Mouse (Mus musculus) forebrain, postnatal 0 days (tissue): ENCODE measurements around the gene Pcnx4. TPM values are rescaled to one million over a fixed set of nuclear protein-coding genes. Genes with fewer than 3 reads are reported as not detected.
A peak's percentile ranks its signal among the peaks of the same experiment; 100 is the strongest.

Experiments
- ATAC-seq: fragments of 200-750 bp; cut with Nextera tagmentation; 2 replicates; pipeline ENCODE4 v1.8.0; 2017; ENCODE audit warnings: mild to moderate bottlenecking, moderate library complexity
- DNase-seq: peaks from one replicate; pipeline ENCODE4 v3.0.0-alpha.2; 2015
- H3K27ac ChIP-seq: fragments of 300-500 bp; sonication (generic); 2 replicates; pipeline ENCODE4 v1.5.1; 2014; ENCODE audit warnings: low read depth, mild to moderate bottlenecking, antibody characterized with exemption, low read length, moderate library complexity, mixed read lengths
- H3K27me3 ChIP-seq: fragments of 300-500 bp; sonication (generic); 2 replicates; pipeline ENCODE4 v1.6.1; 2014; ENCODE audit warnings: mild to moderate bottlenecking, low read length, mixed read lengths; ENCODE audit not compliant: insufficient read depth
- H3K36me3 ChIP-seq: fragments of 300-500 bp; sonication (generic); 2 replicates; pipeline ENCODE4 v1.6.1; 2014; ENCODE audit warnings: mild to moderate bottlenecking, moderate library complexity; ENCODE audit not compliant: insufficient read depth
- H3K4me1 ChIP-seq: fragments of 300-500 bp; sonication (generic); 2 replicates; pipeline ENCODE4 v1.6.1; 2014; ENCODE audit warnings: antibody characterized with exemption; ENCODE audit not compliant: insufficient read depth
- H3K4me2 ChIP-seq: fragments of 300-500 bp; sonication (generic); 2 replicates; pipeline ENCODE4 v1.6.1; 2014; ENCODE audit warnings: low read depth, mild to moderate bottlenecking, moderate library complexity
- H3K4me3 ChIP-seq: fragments of 300-500 bp; sonication (generic); 2 replicates; pipeline ENCODE4 v1.5.1; 2014; ENCODE audit warnings: low read depth, low read length, mixed read lengths
- H3K9ac ChIP-seq: fragments of 300-500 bp; sonication (generic); 2 replicates; pipeline ENCODE4 v1.6.1; 2014; ENCODE audit warnings: mild to moderate bottlenecking
- H3K9me3 ChIP-seq: fragments of 300-500 bp; sonication (generic); 2 replicates; pipeline ENCODE4 v1.6.1; 2016; ENCODE audit warnings: low read length
- CTCF ChIP-seq: sonication (generic); IDR thresholded peaks from 2 replicates; pipeline ENCODE4 v1.5.1; 2016; ENCODE audit warnings: antibody characterized with exemption, control low read depth, low read depth
- WGBS: fragments of 180-500 bp; shearing (Covaris S2); extraction: QIAGEN DNeasy Blood & Tissue Kit; methylation state at CpG from one replicate; pipeline ENCODE4 v1.1.7; 2014; 5-methylcytosine and 5-hydroxymethylcytosine counted together
- polyA plus RNA-seq: library from polyadenylated mRNA; unstranded; fragments of >200 nt; fragmentation: Nextera tagmentation; extraction: Ambion mirVana; gene quantifications from 2 replicates; pipeline ENCODE4 v1.2.1, GENCODE M21; 2015
- total RNA-seq: library from RNA; depleted of rRNA; stranded (reverse); fragments of >200 nt; gene quantifications from 2 replicates; pipeline ENCODE4 v1.2.3, GENCODE M21; 2014

Pcnx4 gene
- total and polyA plus RNA-seq, 2 experiments from 2014 or later, result 21.4 to 24.4 TPM

DNA sequence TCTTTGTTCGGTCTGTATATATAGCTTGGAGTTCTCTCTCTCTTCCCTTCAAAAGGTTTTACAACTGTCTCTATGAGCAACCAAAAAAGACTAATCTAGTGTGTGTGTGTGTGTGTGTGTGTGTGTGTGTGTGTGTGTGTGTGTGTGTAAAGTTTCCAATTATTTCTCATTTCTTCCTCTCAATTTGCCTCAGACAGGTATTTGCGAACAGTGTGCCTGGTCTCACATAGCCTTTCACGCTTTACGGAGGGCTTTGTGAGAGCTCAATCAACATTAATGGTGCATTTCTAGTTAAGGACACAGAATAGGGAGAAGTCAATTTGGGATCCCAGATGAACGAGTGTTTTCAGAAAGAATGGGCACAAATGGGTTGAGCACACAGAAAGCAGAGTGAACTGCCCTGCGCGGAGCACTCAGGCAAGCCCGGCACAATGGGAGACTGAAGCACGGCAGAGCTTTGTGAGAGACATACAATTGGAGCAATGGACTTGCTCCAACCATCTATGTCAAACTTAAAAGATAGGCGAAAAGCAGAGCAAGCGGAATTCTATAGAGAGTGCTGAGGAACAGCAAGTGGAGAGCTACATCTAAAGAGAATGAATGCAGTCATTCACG is 18.0 kb upstream of the Pcnx4 start:
- WGBS, result 22% methylated on average over 12 of the region's 12 CpGs
- H3K4me3 ChIP-seq, result no peak overlapping the region

DNA sequence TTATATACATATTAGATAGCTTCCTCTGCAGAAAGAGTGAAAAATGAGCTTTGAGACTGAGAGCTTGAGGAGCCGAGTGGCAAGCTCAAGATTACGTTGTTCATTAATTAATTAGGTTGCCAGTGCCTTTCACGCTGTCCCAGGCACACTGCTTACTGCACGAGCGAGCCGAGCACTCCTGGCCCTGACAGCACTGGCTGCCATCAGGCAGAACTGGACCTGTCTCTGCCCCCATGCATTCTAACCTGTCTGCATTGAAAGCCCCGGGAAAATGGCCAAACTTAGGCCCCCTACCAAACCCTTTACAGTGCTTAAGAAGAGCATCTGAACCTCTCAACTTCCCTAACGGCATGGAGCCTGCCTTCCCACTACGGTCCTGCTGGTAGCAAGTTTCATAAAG is 16.8 kb upstream of the Pcnx4 start:
- no peak for TF ChIP-seq CTCF
- Histone ChIP-seq H3K27ac (no peak overlapping the region), H3K4me1 (no peaks in the 10 kb centered on the region), H3K4me3 (no peak overlapping the region), H3K4me2 (no peak overlapping the region), H3K9me3 (no peaks in the 10 kb centered on the region), H3K27me3 (no peaks in the 10 kb centered on the region), H3K9ac (no peak overlapping the region), H3K36me3 (no peaks in the 10 kb centered on the region)
- ATAC-seq (no peak), DNase-seq (no peak)
- WGBS, result 14% methylated on average over 9 of the region's 9 CpGs

More for the DNA sequence above, 18.0 kb upstream of the Pcnx4 start:
- H3K27ac ChIP-seq, result no peak overlapping the region
- H3K9ac ChIP-seq, result no peak overlapping the region
- H3K27me3 ChIP-seq, result no peaks in the 10 kb centered on the region
- H3K4me2 ChIP-seq, result peak overlapping the region; percentile 31
- no peaks in the 10 kb centered on the region for H3K9me3 ChIP-seq
- no peaks in the 10 kb centered on the region for H3K36me3 ChIP-seq
- ATAC-seq (no peak), DNase-seq (peak; percentile 9)
- no peaks in the 10 kb centered on the region for H3K4me1 ChIP-seq
- no peak for TF ChIP-seq CTCF

DNA sequence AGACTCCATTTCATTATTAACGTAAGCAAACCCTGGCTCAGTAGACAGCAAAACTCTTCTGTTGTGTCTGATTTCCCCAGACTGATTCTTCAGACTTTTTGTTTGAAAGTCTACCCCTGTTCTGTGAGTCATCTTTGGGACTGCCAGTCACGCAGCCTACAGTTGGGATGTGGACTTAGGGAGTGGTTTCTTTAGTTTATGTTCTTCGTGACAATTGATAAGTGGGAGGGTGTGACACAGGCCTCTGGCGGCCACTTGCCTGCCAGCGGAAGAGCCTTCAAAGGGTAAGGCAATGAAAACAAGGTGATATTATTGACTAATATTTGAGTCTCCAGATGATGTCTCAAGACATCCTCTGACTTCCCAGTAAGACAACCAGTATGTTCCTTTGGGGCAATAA is 16.3 kb upstream of the Pcnx4 start:
- Histone ChIP-seq H3K27me3 (no peaks in the 10 kb centered on the region), H3K4me2 (no peak overlapping the region), H3K4me1 (no peaks in the 10 kb centered on the region), H3K27ac (no peak overlapping the region), H3K9me3 (no peaks in the 10 kb centered on the region), H3K9ac (no peak overlapping the region), H3K4me3 (no peak overlapping the region), H3K36me3 (no peaks in the 10 kb centered on the region)
- no peak for DNase-seq
- 74% methylated on average over 5 of the region's 5 CpGs for WGBS
- no peak for TF ChIP-seq CTCF
- no peak for ATAC-seq

DNA sequence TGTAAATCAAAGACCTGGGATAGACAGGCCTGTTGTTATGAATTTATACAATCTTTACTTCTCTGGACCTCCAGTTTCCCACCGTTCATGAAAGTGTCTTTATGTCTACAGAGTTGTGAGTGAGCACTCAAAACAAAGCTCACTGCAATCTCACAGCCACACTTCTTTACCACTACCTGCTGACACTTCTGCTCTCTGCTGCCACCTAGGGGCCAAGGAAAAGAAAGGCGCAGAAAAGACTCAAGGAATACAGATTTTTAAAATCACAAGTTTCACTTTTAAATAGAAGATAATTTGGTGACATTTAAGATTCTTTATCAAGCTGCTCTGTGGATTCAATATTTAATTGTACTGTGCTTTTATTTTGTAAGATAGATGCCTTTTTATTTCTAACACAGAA is 15.5 kb upstream of the Pcnx4 start:
- Histone ChIP-seq H3K36me3 (no peaks in the 10 kb centered on the region), H3K4me3 (no peak overlapping the region), H3K27me3 (no peaks in the 10 kb centered on the region), H3K9me3 (no peaks in the 10 kb centered on the region), H3K4me2 (no peak overlapping the region), H3K27ac (no peak overlapping the region), H3K9ac (no peak overlapping the region), H3K4me1 (no peaks in the 10 kb centered on the region)
- DNase-seq, result peak; percentile 84
- 2% methylated on average over 2 of the region's 2 CpGs for WGBS
- ATAC-seq, result no peak
- peak; percentile 89 for TF ChIP-seq CTCF

DNA sequence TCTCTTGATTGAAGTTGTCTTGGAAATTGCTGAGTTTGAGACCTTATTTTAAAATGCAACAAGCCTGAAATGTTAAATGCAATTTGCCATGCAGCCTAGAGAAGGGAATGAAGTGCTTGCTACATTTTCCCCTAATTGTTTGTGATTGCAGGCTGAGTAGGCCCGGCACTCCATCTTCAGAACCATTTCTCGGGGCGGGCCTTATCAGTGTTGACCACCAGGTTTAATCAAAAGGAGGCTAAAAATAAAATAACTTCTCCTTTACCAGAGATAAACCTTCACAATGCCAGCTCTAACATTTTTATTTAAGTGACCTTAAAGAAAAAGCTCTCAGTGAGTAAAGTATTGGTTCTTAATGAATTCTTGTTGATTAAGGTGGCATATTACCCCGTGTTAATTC is 10.6 kb upstream of the Pcnx4 start:
- no peak for TF ChIP-seq CTCF
- Histone ChIP-seq H3K4me3 (no peak overlapping the region), H3K27ac (no peak overlapping the region), H3K36me3 (no peaks in the 10 kb centered on the region), H3K9me3 (no peaks in the 10 kb centered on the region), H3K4me1 (no peaks in the 10 kb centered on the region), H3K4me2 (no peak overlapping the region), H3K27me3 (no peaks in the 10 kb centered on the region), H3K9ac (no peak overlapping the region)
- WGBS, result 74% methylated on average over 4 of the region's 4 CpGs
- no peak for ATAC-seq
- DNase-seq, result no peak

DNA sequence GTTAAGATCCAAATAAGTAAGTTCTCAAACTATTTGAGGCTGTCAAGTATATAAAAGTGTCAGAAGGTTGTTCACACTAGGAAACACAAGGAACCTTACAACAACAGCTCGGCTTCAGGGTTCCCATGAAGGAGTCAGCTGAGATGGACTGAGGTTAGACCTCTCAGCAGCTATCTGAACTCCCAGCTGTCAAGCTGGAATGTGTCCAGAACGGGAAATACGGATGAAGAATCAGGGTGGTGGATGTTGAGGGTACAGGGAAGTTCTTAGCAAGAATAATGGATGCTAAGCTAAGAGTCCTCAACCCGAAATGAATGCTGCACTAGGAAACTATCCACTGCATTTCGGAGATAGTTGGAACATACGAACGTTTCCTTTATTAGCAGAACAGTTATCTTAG is 3.9 kb upstream of the Pcnx4 start:
- H3K27me3 ChIP-seq, result no peaks in the 10 kb centered on the region
- no peaks in the 10 kb centered on the region for H3K4me1 ChIP-seq
- no peak overlapping the region for H3K4me2 ChIP-seq
- WGBS, result 83% methylated on average over 7 of the region's 7 CpGs
- ATAC-seq (no peak), DNase-seq (no peak)
- no peaks in the 10 kb centered on the region for H3K9me3 ChIP-seq
- no peak overlapping the region for H3K4me3 ChIP-seq
- no peak overlapping the region for H3K9ac ChIP-seq
- no peaks in the 10 kb centered on the region for H3K36me3 ChIP-seq
- TF ChIP-seq CTCF, result no peak
- no peak overlapping the region for H3K27ac ChIP-seq

DNA sequence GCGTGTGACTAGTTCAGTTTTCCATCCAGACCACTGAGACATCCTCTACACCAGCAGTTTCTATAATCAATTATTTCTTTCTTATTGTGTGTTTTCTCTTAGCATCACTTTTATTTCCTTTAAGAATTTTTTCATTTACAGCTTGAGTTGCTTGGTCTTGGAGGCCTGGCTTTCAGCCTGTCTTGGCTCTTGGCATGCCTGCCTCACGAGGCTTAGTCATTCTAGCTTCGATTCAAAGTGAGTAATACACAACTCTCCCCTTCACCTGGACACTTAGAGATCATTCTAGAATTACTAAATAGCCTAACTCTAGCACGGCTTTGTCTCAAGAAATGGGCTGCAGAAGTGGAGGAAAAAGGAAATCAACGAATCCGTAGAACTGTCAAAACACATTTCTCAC is 2.2 kb upstream of the Pcnx4 start:
- no peaks in the 10 kb centered on the region for H3K36me3 ChIP-seq
- no peak overlapping the region for H3K9ac ChIP-seq
- no peak overlapping the region for H3K4me3 ChIP-seq
- DNase-seq (no peak), ATAC-seq (no peak)
- no peaks in the 10 kb centered on the region for H3K9me3 ChIP-seq
- H3K4me2 ChIP-seq, result no peak overlapping the region
- no peaks in the 10 kb centered on the region for H3K4me1 ChIP-seq
- no peak overlapping the region for H3K27ac ChIP-seq
- WGBS, result 88% methylated on average over 6 of the region's 6 CpGs
- no peaks in the 10 kb centered on the region for H3K27me3 ChIP-seq
- no peak for TF ChIP-seq CTCF
